Mouse (Mus musculus) ovary, postnatal 10 days (tissue): ENCODE measurements around the gene Dgkz.
A peak's percentile ranks its signal among the peaks of the same experiment; 100 is the strongest.

ENCODE experiments used
- DNase-seq: peaks from one replicate; pipeline ENCODE4 v3.0.0; 2022; ENCODE audit warnings: low spot score

Gene Dgkz

GRCm38 (mm10) chr2:91959544-91960410, 15.9 kb downstream of the Dgkz start:
- no peak for DNase-seq

- no peak for DNase-seq
Observed at GRCm38 (mm10) chr2:91958701-91959457, 16.8 kb downstream of the Dgkz start.

- DNase-seq, result no peak
Observed at GRCm38 (mm10) chr2:91958049-91958448, 17.6 kb downstream of the Dgkz start.

GRCm38 (mm10) chr2:91957096-91957495, 18.6 kb downstream of the Dgkz start:
- DNase-seq, result no peak

- DNase-seq, result no peak
Observed at GRCm38 (mm10) chr2:91955875-91956274, 19.8 kb downstream of the Dgkz start.

- DNase-seq, result no peak
Observed at GRCm38 (mm10) chr2:91955121-91955591, 20.5 kb downstream of the Dgkz start.

- no peak for DNase-seq
Observed at GRCm38 (mm10) chr2:91953825-91954224, 21.8 kb downstream of the Dgkz start.

- DNase-seq, result no peak
Observed at GRCm38 (mm10) chr2:91950275-91951085, 25.2 kb downstream of the Dgkz start.

- no peak for DNase-seq
Observed at GRCm38 (mm10) chr2:91949411-91950274, 26.0 kb downstream of the Dgkz start.

GRCm38 (mm10) chr2:91948792-91949241, 26.8 kb downstream of the Dgkz start:
- no peak for DNase-seq

- no peak for DNase-seq
Observed at GRCm38 (mm10) chr2:91948151-91948509, 27.5 kb downstream of the Dgkz start.

GRCm38 (mm10) chr2:91947397-91948150, 28.1 kb downstream of the Dgkz start:
- no peak for DNase-seq

GRCm38 (mm10) chr2:91946836-91947235, 28.8 kb downstream of the Dgkz start:
- DNase-seq, result no peak

GRCm38 (mm10) chr2:91945483-91945882, 30.2 kb downstream of the Dgkz start, which contains the start of gene Gm9821:
Gene Gm9821 (plus strand): TSS chr2:91945703.
- DNase-seq, result no peak

GRCm38 (mm10) chr2:91944170-91944950, 31.3 kb downstream of the Dgkz start:
- peak; percentile 57 for DNase-seq

GRCm38 (mm10) chr2:91942356-91942755, 33.3 kb downstream of the Dgkz start:
- DNase-seq, result no peak

GRCm38 (mm10) chr2:91939303-91939935, 36.2 kb downstream of the Dgkz start:
- no peak for DNase-seq

GRCm38 (mm10) chr2:91936154-91936553, 39.5 kb downstream of the Dgkz start:
- DNase-seq, result no peak
